Mouse (Mus musculus) cerebellum, postnatal 25 days (tissue): ENCODE results near the gene Theg.
A peak's percentile ranks its signal among the peaks of the same experiment; 100 is the strongest.

Experiments used
- DNase-seq, 2 experiments: peaks; one replicate each; pipeline ENCODE4 v3.0.0; 2021; ENCODE audit warnings: mixed read lengths in 2 of 2

Gene Theg

GRCm38 (mm10) chr10:79587061-79587751, at the start of gene Theg:
TSS of gene Theg (minus strand) at chr10:79587331.
- DNase-seq = no peak

GRCm38 (mm10) chr10:79636287-79636686, 49.2 kb upstream of the Theg start:
- peak in 1 of 2 experiments; percentile 65 for DNase-seq

GRCm38 (mm10) chr10:79633006-79633777, 46.1 kb upstream of the Theg start:
- DNase-seq = no peak

- no peak for DNase-seq
These were observed 44.3 kb upstream of the Theg start for GRCm38 (mm10) chr10:79631432-79631831.

- DNase-seq = no peak
These were observed 41.2 kb upstream of the Theg start for GRCm38 (mm10) chr10:79628377-79628776.

- DNase-seq = no peak
These were observed 39.0 kb upstream of the Theg start for GRCm38 (mm10) chr10:79626156-79626555.

GRCm38 (mm10) chr10:79625398-79625797, 38.3 kb upstream of the Theg start:
- DNase-seq = peak; percentile 44 to 47

GRCm38 (mm10) chr10:79623950-79624349, 36.8 kb upstream of the Theg start:
- DNase-seq = peak; percentile 43 to 54

- DNase-seq = no peak
These were observed 29.2 kb upstream of the Theg start for GRCm38 (mm10) chr10:79616376-79616775.

GRCm38 (mm10) chr10:79615860-79616259, 28.7 kb upstream of the Theg start:
- DNase-seq = peak; percentile 75 to 82

- DNase-seq = no peak
These were observed 27.1 kb upstream of the Theg start for GRCm38 (mm10) chr10:79614305-79614643.

- DNase-seq = peak; percentile 73 to 80
These were observed 26.6 kb upstream of the Theg start, which contains the start of gene C2cd4c for GRCm38 (mm10) chr10:79613578-79614304. TSS of gene C2cd4c (minus strand) at chr10:79614025.

GRCm38 (mm10) chr10:79612192-79613135, 25.3 kb upstream of the Theg start:
- peak; percentile 54 to 70 for DNase-seq

GRCm38 (mm10) chr10:79611296-79611695, 24.2 kb upstream of the Theg start:
- DNase-seq = peak; percentile 34 to 54

- no peak for DNase-seq
These were observed 22.1 kb upstream of the Theg start for GRCm38 (mm10) chr10:79609276-79609675.

GRCm38 (mm10) chr10:79607892-79608291, 20.8 kb upstream of the Theg start:
- DNase-seq = no peak

- peak; percentile 44 to 63 for DNase-seq
These were observed 19.4 kb upstream of the Theg start for GRCm38 (mm10) chr10:79606537-79606936.

- DNase-seq = no peak
These were observed 10.8 kb upstream of the Theg start for GRCm38 (mm10) chr10:79597936-79598230.

- peak in 1 of 2 experiments; percentile 17 for DNase-seq
These were observed 10.2 kb upstream of the Theg start for GRCm38 (mm10) chr10:79597051-79597935.

GRCm38 (mm10) chr10:79595590-79595929, 8.4 kb upstream of the Theg start:
- no peak for DNase-seq

- peak; percentile 70 to 81 for DNase-seq
These were observed 7.9 kb upstream of the Theg start for GRCm38 (mm10) chr10:79594872-79595589.
